Mouse (Mus musculus): ENCODE results near the gene Cobll1.

DNA sequence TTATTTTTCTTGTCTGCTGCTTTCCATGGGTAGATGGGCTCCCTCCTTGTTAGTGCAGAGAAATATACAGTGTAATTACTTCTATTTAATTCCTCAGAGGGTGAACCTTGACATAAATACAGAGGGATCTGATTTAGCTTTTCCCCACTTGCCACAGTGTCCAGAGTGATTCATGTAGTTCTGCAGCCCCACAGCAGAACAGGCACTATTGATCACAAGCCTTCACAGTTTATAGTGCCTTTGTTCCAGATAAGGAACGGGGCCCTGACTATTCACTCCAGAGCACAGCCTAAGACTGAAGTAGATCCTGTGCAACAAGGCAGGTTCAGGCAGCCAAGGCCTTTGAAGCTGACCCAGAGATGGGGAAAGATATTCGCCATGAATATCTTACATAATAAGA, 10.4 kb upstream of the Cobll1 start:
- TF ChIP-seq HCFC1 (IDR thresholded peaks at IDR 0.05; ENCODE audit: borderline replicate concordance, insufficient read depth, low read length) (no peak), CHD2 (IDR thresholded peaks at IDR 0.05; ENCODE audit: low read depth, low read length) (no peak), MAFK (IDR thresholded peaks at IDR 0.05; ENCODE audit: insufficient read depth, low read depth, low read length) (no peak)

Data from ES-E14 (cell line).